Mouse (Mus musculus) MEL (cell line): ENCODE measurements around the gene Bri3bp. TPM values are rescaled to one million over a fixed set of nuclear protein-coding genes. Genes with fewer than 3 reads are reported as not detected.
A peak's percentile ranks its signal among the peaks of the same experiment; 100 is the strongest.

Experiments
- DNase-seq: peaks from one replicate; pipeline ENCODE4 v3.0.0; 2011; ENCODE audit warnings: low read depth, low spot score
- H3K27ac ChIP-seq: 2 replicates; pipeline ENCODE4 v1.5.1; 2012; ENCODE audit warnings: low read depth, mild to moderate bottlenecking, control low read depth, low read length, moderate library complexity; ENCODE audit not compliant: control insufficient read depth
- H3K27me3 ChIP-seq, 2 experiments: fragments of 150-350 bp in 1 of 2; sonication (generic) in 1 of 2; 2 replicates each; pipeline ENCODE4 v1.6.1; 2012; ENCODE audit warnings: low read length in 2 of 2, mild to moderate bottlenecking in 2 of 2, improper control_type of control experiment in 1 of 2, moderate library complexity in 1 of 2; ENCODE audit not compliant: insufficient read depth in 2 of 2, control insufficient read depth in 1 of 2
- H3K36me3 ChIP-seq, 2 experiments: 2 replicates each; pipeline ENCODE4 v1.6.1; 2012 to 2014; ENCODE audit warnings: low read length in 2 of 2, improper control_type of control experiment in 1 of 2, inconsistent platforms in 1 of 2, mild to moderate bottlenecking in 1 of 2; ENCODE audit not compliant: insufficient read depth in 2 of 2, control insufficient read depth in 1 of 2
- H3K4me1 ChIP-seq, 2 experiments: fragments of 150-350 bp in 1 of 2; sonication (generic) in 1 of 2; 2 replicates each; pipeline ENCODE4 v1.6.1; 2012; ENCODE audit warnings: low read length in 2 of 2, improper control_type of control experiment in 1 of 2, mild to moderate bottlenecking in 1 of 2; ENCODE audit not compliant: insufficient read depth in 2 of 2, control insufficient read depth in 1 of 2
- H3K4me3 ChIP-seq, 2 experiments: fragments of 150-350 bp in 1 of 2; sonication (generic) in 1 of 2; 2 replicates each; pipeline ENCODE4 v1.5.1; 2012; ENCODE audit warnings: low read depth in 2 of 2, low read length in 2 of 2, mild to moderate bottlenecking in 2 of 2, moderate library complexity in 2 of 2, control low read depth in 1 of 2, improper control_type of control experiment in 1 of 2; ENCODE audit not compliant: control insufficient read depth in 1 of 2, insufficient read depth in 1 of 2
- H3K79me2 ChIP-seq: 2 replicates; pipeline ENCODE4 v1.6.1; 2012; ENCODE audit warnings: mild to moderate bottlenecking, low read length, moderate library complexity; ENCODE audit not compliant: control insufficient read depth, poor library complexity, insufficient read depth
- H3K9ac ChIP-seq: 2 replicates; pipeline ENCODE4 v1.6.1; 2012; ENCODE audit warnings: low read depth, mild to moderate bottlenecking, control low read depth, low read length, moderate library complexity; ENCODE audit not compliant: control insufficient read depth, poor library complexity, severe bottlenecking
- H3K9me3 ChIP-seq: fragments of 150-350 bp; sonication (generic); replicated peaks from 2 replicates; pipeline ENCODE4 v1.6.1; 2012; ENCODE audit warnings: mild to moderate bottlenecking, low read length, improper control_type of control experiment, moderate library complexity; ENCODE audit not compliant: insufficient read depth
- CTCF ChIP-seq, 3 experiments: IDR thresholded peaks in 2 of 3; conservative IDR thresholded peaks in 1 of 3; 2 replicates each; pipeline ENCODE4 v1.5.1; 2011 to 2012; ENCODE audit warnings: low read length in 3 of 3, low read depth in 2 of 3, mild to moderate bottlenecking in 2 of 3, improper control_type of control experiment in 1 of 3, inconsistent platforms in 1 of 3, mixed read lengths in 1 of 3, moderate library complexity in 1 of 3; ENCODE audit not compliant: control insufficient read depth in 1 of 3, insufficient read depth in 1 of 3, poor library complexity in 1 of 3, severe bottlenecking in 1 of 3
- E2F4 ChIP-seq: IDR thresholded peaks from 2 replicates; pipeline ENCODE4 v1.6.1; 2011; ENCODE audit warnings: low read depth, low read length, improper control_type of control experiment, borderline replicate concordance
- EP300 ChIP-seq, 2 experiments: IDR thresholded peaks; 2 replicates each; pipeline ENCODE4 v1.6.1; 2011; ENCODE audit warnings: improper control_type of control experiment in 2 of 2, low read length in 2 of 2, low read depth in 1 of 2, mild to moderate bottlenecking in 1 of 2
- GABPA ChIP-seq: IDR thresholded peaks from 2 replicates; pipeline ENCODE4 v1.6.1; 2012; ENCODE audit warnings: low read depth, mild to moderate bottlenecking, inconsistent platforms, low read length, improper control_type of control experiment, moderate library complexity
- GATA1 ChIP-seq: IDR thresholded peaks from 2 replicates; pipeline ENCODE4 v1.6.1; 2011; ENCODE audit warnings: low read depth, low read length, improper control_type of control experiment
- MAX ChIP-seq: IDR thresholded peaks from 2 replicates; pipeline ENCODE4 v1.6.1; 2011; ENCODE audit warnings: low read length, improper control_type of control experiment
- MXI1 ChIP-seq: IDR thresholded peaks from 2 replicates; pipeline ENCODE4 v1.6.1; 2011; ENCODE audit warnings: mild to moderate bottlenecking, low read depth, low read length, improper control_type of control experiment
- MYC ChIP-seq: IDR thresholded peaks from 2 replicates; pipeline ENCODE4 v1.6.1; 2011; ENCODE audit warnings: low read depth, mild to moderate bottlenecking, low read length, improper control_type of control experiment, moderate library complexity
- POLR2A ChIP-seq, 2 experiments: IDR thresholded peaks; 2 replicates each; pipeline ENCODE4 v1.6.1; 2011 to 2012; ENCODE audit warnings: low read length in 2 of 2, mild to moderate bottlenecking in 2 of 2, control low read depth in 1 of 2, improper control_type of control experiment in 1 of 2, low read depth in 1 of 2, moderate library complexity in 1 of 2; ENCODE audit not compliant: control insufficient read depth in 1 of 2, insufficient read depth in 1 of 2, poor library complexity in 1 of 2
- POLR2AphosphoS2 ChIP-seq: IDR thresholded peaks from 2 replicates; pipeline ENCODE4 v1.6.1; 2011; ENCODE audit warnings: low read length, improper control_type of control experiment
- RAD21 ChIP-seq: IDR thresholded peaks from 2 replicates; pipeline ENCODE4 v1.6.1; 2011; ENCODE audit warnings: mild to moderate bottlenecking, low read depth, low read length, improper control_type of control experiment
- RCOR1 ChIP-seq: IDR thresholded peaks from 2 replicates; pipeline ENCODE4 v1.6.1; 2012; ENCODE audit warnings: low read depth, mild to moderate bottlenecking, inconsistent platforms, low read length, improper control_type of control experiment
- SIN3A ChIP-seq: IDR thresholded peaks from 2 replicates; pipeline ENCODE4 v1.6.1; 2012; ENCODE audit warnings: low read length, improper control_type of control experiment, inconsistent platforms
- SMC3 ChIP-seq: IDR thresholded peaks from 2 replicates; pipeline ENCODE4 v1.6.1; 2011; ENCODE audit warnings: low read depth, low read length, improper control_type of control experiment
- TBP ChIP-seq: IDR thresholded peaks from 2 replicates; pipeline ENCODE4 v1.8.0; 2011; ENCODE audit warnings: low read depth, low read length, improper control_type of control experiment
- UBTF ChIP-seq: IDR thresholded peaks from 2 replicates; pipeline ENCODE4 v1.6.1; 2012; ENCODE audit warnings: low read depth, mild to moderate bottlenecking, inconsistent platforms, low read length, improper control_type of control experiment, moderate library complexity, borderline replicate concordance; ENCODE audit not compliant: insufficient read depth
- USF1 ChIP-seq: IDR thresholded peaks from 2 replicates; pipeline ENCODE4 v1.6.1; 2014; ENCODE audit warnings: low read depth, mild to moderate bottlenecking, inconsistent platforms, low read length, improper control_type of control experiment, moderate library complexity
- ZKSCAN1 ChIP-seq: IDR thresholded peaks from 2 replicates; pipeline ENCODE4 v1.6.1; 2012; ENCODE audit warnings: low read depth, mild to moderate bottlenecking, inconsistent platforms, low read length, improper control_type of control experiment, moderate library complexity
- polyA plus RNA-seq, 2 experiments: library from polyadenylated mRNA; stranded (reverse) in 1 of 2; unstranded in 1 of 2; fragments of >175 nt in 1 of 2; fragments of >200 nt in 1 of 2; gene quantifications; 2 replicates each; pipeline versions ENCODE4 v1.2.1 to v1.2.4; 2012; ENCODE audit warnings: low replicate concordance in 2 of 2, low read depth in 1 of 2; ENCODE audit not compliant: insufficient read length in 2 of 2, insufficient read depth in 1 of 2, missing spikeins in 1 of 2
- total RNA-seq: library from RNA; depleted of rRNA; stranded (reverse); fragments of 300-350 nt; gene quantifications from 2 replicates; pipeline ENCODE4 v1.2.3, GENCODE M21; 2012

Gene Bri3bp
- total and polyA plus RNA-seq, 3 experiments, result 73.7 to 264 (median 87.6) TPM

GRCm38 (mm10) chr5:125442136-125442995, 998 bp downstream of the Bri3bp start:
- Histone ChIP-seq H3K27ac (peak overlapping the region; percentile 84), H3K36me3 (peaks cover 10 to 34% of the 10 kb centered on the region in 2 experiments)
- peak; percentile 81 for DNase-seq

GRCm38 (mm10) chr5:125443335-125443734, 2.0 kb downstream of the Bri3bp start:
- peak overlapping the region; percentile 89 to 98 for H3K4me3 ChIP-seq

More at GRCm38 (mm10) chr5:125442136-125442995, 998 bp downstream of the Bri3bp start:
- peaks cover 58% of the 10 kb centered on the region for H3K79me2 ChIP-seq
- H3K9me3 ChIP-seq, result no peaks in the 10 kb centered on the region
- no peaks in the 10 kb centered on the region for H3K27me3 ChIP-seq
- TF ChIP-seq TBP (peak; percentile 61), POLR2A (IDR thresholded peaks at IDR 0.05; ENCODE audit: control insufficient read depth in 1 of 2, insufficient read depth in 1 of 2, low read depth in 1 of 2, low read length in 2 of 2, poor library complexity in 1 of 2) (peak in 1 of 2 experiments; percentile 58; a peak in 2 of 4 replicates), SIN3A (peak; percentile 65; the same call in 1 of the 2 replicates), EP300 (IDR thresholded peaks at IDR 0.05; ENCODE audit: low read depth in 1 of 2, low read length in 2 of 2) (0 out of 4 replicates have a peak, but pooled peaks of 1 of the 2 experiments have one; percentile 5), MXI1 (peak; percentile 48; the same call in 1 of the 2 replicates), GABPA (no peak), ZKSCAN1 (peak; percentile 93), POLR2AphosphoS2 (no peak), UBTF (0 out of 2 replicates have a peak, but pooled peaks have one; percentile 18), USF1 (0 out of 2 replicates have a peak, but pooled peaks have one; percentile 3), MYC (peak; percentile 81), E2F4 (no peak), MAX (peak; percentile 57; the same call in 1 of the 2 replicates), RCOR1 (no peak)
- H3K4me3 ChIP-seq, result peak overlapping the region; percentile 89 to 98
- H3K9ac ChIP-seq, result peak overlapping the region; percentile 96
- peaks cover 14 to 29% of the 10 kb centered on the region in 2 experiments for H3K4me1 ChIP-seq

More at GRCm38 (mm10) chr5:125443335-125443734, 2.0 kb downstream of the Bri3bp start:
- H3K27ac ChIP-seq, result peak overlapping the region; percentile 84
- peak; percentile 56 for DNase-seq
- H3K9ac ChIP-seq, result peak overlapping the region; percentile 96
- H3K4me1 ChIP-seq, result peaks cover 14 to 29% of the 10 kb centered on the region in 2 experiments
- H3K36me3 ChIP-seq, result peaks cover 10 to 34% of the 10 kb centered on the region in 2 experiments
- H3K27me3 ChIP-seq, result no peaks in the 10 kb centered on the region
- no peaks in the 10 kb centered on the region for H3K9me3 ChIP-seq
- peaks cover 65% of the 10 kb centered on the region for H3K79me2 ChIP-seq
- TF ChIP-seq CTCF (IDR thresholded peaks at IDR 0.05 in 2 of 3, conservative IDR thresholded peaks at IDR 0.05 in 1 of 3; ENCODE audit: control insufficient read depth in 1 of 3, insufficient read depth in 1 of 3, low read depth in 2 of 3, low read length in 3 of 3, poor library complexity in 1 of 3, severe bottlenecking in 1 of 3) (peak; percentile 45 to 58 (median 48)), SMC3 (peak; percentile 32), MYC (peak; percentile 89), ZKSCAN1 (no peak), MAX (peak; percentile 12; the same call in 1 of the 2 replicates), RAD21 (peak; percentile 34), GATA1 (no peak)
